Mouse (Mus musculus) ES-E14 (cell line): ENCODE measurements around the gene Noc2l. TPM values are rescaled to one million over a fixed set of nuclear protein-coding genes. Genes with fewer than 3 reads are reported as not detected.
A peak's percentile ranks its signal among the peaks of the same experiment; 100 is the strongest.

Source experiments
- DNase-seq: peaks from one replicate; pipeline ENCODE4 v3.0.0-alpha.2; 2013; ENCODE audit warnings: low read depth, low spot score
- H3K27ac ChIP-seq: 2 replicates; pipeline ENCODE4 v1.5.1; 2012; ENCODE audit warnings: low read depth, mild to moderate bottlenecking, low read length, moderate library complexity, mixed read lengths; ENCODE audit not compliant: poor library complexity, insufficient read depth, severe bottlenecking
- H3K36me3 ChIP-seq: 2 replicates; pipeline ENCODE4 v1.6.1; 2012; ENCODE audit warnings: mild to moderate bottlenecking, low read length, moderate library complexity, mixed read lengths; ENCODE audit not compliant: control insufficient read depth, poor library complexity, insufficient read depth, severe bottlenecking
- H3K4me1 ChIP-seq, 2 experiments: fragments of 150-350 bp in 1 of 2; sonication (generic) in 1 of 2; 2 replicates each; pipeline ENCODE4 v1.6.1; 2012; ENCODE audit warnings: low read length in 2 of 2, mild to moderate bottlenecking in 1 of 2, mixed read lengths in 1 of 2; ENCODE audit not compliant: control insufficient read depth in 2 of 2, insufficient read depth in 2 of 2, poor library complexity in 1 of 2
- H3K4me3 ChIP-seq, 2 experiments: fragments of 150-350 bp in 1 of 2; sonication (generic) in 1 of 2; 2 replicates each; pipeline ENCODE4 v1.5.1; 2012; ENCODE audit warnings: low read length in 2 of 2, low read depth in 1 of 2, mild to moderate bottlenecking in 1 of 2, mixed read lengths in 1 of 2; ENCODE audit not compliant: insufficient read depth in 1 of 2, poor library complexity in 1 of 2, severe bottlenecking in 1 of 2
- H3K9ac ChIP-seq: 2 replicates; pipeline ENCODE4 v1.6.1; 2012; ENCODE audit warnings: low read depth, mild to moderate bottlenecking, low read length, mixed read lengths; ENCODE audit not compliant: poor library complexity, insufficient read depth, severe bottlenecking
- H3K9me3 ChIP-seq: fragments of 150-350 bp; sonication (generic); 2 replicates; pipeline ENCODE4 v1.6.1; 2012; ENCODE audit warnings: low read depth, mild to moderate bottlenecking, low read length; ENCODE audit not compliant: control insufficient read depth, insufficient read depth
- CHD2 ChIP-seq: IDR thresholded peaks from 2 replicates; pipeline ENCODE4 v1.6.1; 2014; ENCODE audit warnings: mild to moderate bottlenecking, low read depth, low read length, inconsistent platforms
- HCFC1 ChIP-seq: IDR thresholded peaks from 2 replicates; pipeline ENCODE4 v1.6.1; 2012; ENCODE audit warnings: low read length, inconsistent platforms, borderline replicate concordance; ENCODE audit not compliant: insufficient read depth
- MAFK ChIP-seq: IDR thresholded peaks from 2 replicates; pipeline ENCODE4 v1.6.1; 2014; ENCODE audit warnings: mild to moderate bottlenecking, low read depth, low read length, inconsistent platforms; ENCODE audit not compliant: insufficient read depth
- ZC3H11A ChIP-seq: IDR thresholded peaks from 2 replicates; pipeline ENCODE4 v1.6.1; 2012; ENCODE audit warnings: low read depth, mild to moderate bottlenecking, inconsistent platforms, low read length, borderline replicate concordance
- ZNF384 ChIP-seq: IDR thresholded peaks from 2 replicates; pipeline ENCODE4 v1.6.1; 2012; ENCODE audit warnings: low read depth, low read length, inconsistent platforms
- in situ Hi-C, 2 experiments: fragments of 600-800 bp; cut with MboI; formaldehyde crosslinking; loops; one replicate each; pipeline ENCODE4 v1.15.1; 2025; ENCODE audit warnings: low sequenced_read_pairs in 2 of 2, inconsistent platforms in 1 of 2; ENCODE audit not compliant: unreplicated experiment in 2 of 2
- total RNA-seq: library from RNA; depleted of rRNA; stranded (reverse); fragments of 300-350 nt; gene quantifications from 2 replicates; pipeline ENCODE4 v1.2.3, GENCODE M21; 2012

The Noc2l gene
- total RNA-seq, 1 experiment = 108 TPM

DNA sequence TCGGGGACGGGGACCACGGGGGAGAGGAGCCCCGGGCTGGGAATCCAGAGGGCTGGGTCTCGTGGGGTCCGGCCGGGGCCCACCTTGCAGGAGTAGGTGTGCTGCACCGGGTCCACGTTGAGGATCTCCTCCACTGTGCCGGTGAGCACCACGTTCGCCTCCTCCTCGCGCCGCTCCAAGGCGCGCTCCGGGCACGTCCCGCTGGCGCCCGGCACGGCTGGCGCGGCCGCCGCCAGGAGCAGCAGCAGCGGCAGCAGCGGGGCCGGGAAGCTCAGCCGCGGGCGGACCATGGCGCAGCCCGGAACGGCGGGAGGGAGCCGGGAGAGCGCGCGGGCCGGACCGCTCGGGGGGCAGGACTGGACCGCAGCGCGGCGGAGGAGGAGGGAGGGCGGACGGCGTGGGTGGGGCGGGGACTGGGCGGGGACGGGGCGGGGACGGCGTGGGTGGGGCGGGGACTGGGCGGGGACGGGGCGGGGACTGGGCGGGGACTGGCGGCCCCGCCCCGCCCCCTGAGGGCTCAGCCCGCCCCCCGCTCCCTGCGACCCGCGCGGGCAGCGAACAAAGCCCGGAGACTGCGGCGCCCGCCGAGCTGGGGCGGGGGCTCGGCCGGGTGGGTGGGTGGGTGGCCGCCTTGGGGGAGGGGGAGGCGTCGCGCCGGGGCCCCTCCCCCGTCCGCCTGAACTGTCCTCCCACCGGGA, 38.5 kb upstream of the Noc2l start, which contains the start of gene Agrn:
Gene Agrn (minus strand): TSS at position 358 of the 698 bp plus-strand sequence.
- Histone ChIP-seq H3K4me1 (peaks cover 2 to 33% of the 10 kb centered on the region in 2 experiments; a peak in 3 of 4 replicates), H3K27ac (peak within 1 kb of the TSS; percentile 67), H3K36me3 (peaks cover 13% of the 10 kb centered on the region), H3K9me3 (no peaks in the 10 kb centered on the region), H3K4me3 (peak within 1 kb of the TSS; percentile 83 to 99), H3K9ac (peak within 1 kb of the TSS; percentile 91)
- in situ Hi-C loops = no loop called here
- peak; percentile 8; the same call in 1 of the 2 replicates for TF ChIP-seq HCFC1
- no peak for TF ChIP-seq ZC3H11A
- DNase-seq = no peak

- peaks cover 12% of the 10 kb centered on the region for H3K36me3 ChIP-seq
- peak; percentile 64 for DNase-seq
- peak overlapping the region; percentile 51 for H3K27ac ChIP-seq
- no peaks in the 10 kb centered on the region for H3K9me3 ChIP-seq
- in situ Hi-C loops = no loop called here
- H3K9ac ChIP-seq = peak overlapping the region; percentile 62
- TF ChIP-seq MAFK (no peak), ZC3H11A (no peak), HCFC1 (no peak), ZNF384 (no peak), CHD2 (no peak)
- peak overlapping the region; percentile 63 to 65 for H3K4me3 ChIP-seq
- peaks cover 2 to 32% of the 10 kb centered on the region in 2 experiments; a peak in 2 of 4 replicates for H3K4me1 ChIP-seq
These were observed 38.0 kb upstream of the Noc2l start for GRCm38 (mm10) chr4:156197829-156198205.

GRCm38 (mm10) chr4:156200623-156201475, 35.0 kb upstream of the Noc2l start, which contains the start of gene Isg15:
Gene Isg15, minus strand, starts transcription at chr4:156200818.
- in situ Hi-C loops = no loop called here
- H3K27ac ChIP-seq = no peak within 1 kb of the TSS
- H3K9ac ChIP-seq = no peak within 1 kb of the TSS
- peaks cover 0 to 11% of the 10 kb centered on the region in 2 experiments; a peak in 2 of 4 replicates for H3K4me1 ChIP-seq
- no peaks in the 10 kb centered on the region for H3K36me3 ChIP-seq
- H3K4me3 ChIP-seq = no peak within 1 kb of the TSS
- DNase-seq = no peak
- TF ChIP-seq MAFK (no peak), ZC3H11A (no peak), ZNF384 (no peak), HCFC1 (no peak), CHD2 (no peak)
- no peaks in the 10 kb centered on the region for H3K9me3 ChIP-seq

DNA sequence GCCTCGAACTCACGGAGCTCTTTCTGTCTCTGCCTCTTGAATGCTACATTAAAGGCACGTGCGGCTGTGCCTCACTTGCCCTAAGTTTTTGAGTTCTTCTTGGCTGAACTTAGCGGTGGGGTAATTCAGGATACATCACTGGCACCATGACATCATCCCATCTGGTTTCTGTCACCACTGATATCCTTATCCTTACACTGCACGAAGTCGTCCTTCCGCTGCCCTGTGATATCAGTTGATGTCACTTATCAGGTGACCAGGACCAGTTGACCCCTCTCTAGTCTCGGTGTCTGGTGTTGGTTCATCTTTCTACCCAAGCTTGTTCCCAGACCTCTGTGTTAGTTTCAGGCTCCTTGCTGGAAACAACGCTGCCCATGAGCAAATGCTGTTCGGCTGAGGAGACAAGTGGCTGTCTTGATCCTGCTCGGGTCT, 33.3 kb upstream of the Noc2l start:
- H3K4me1 ChIP-seq = peaks cover 0 to 11% of the 10 kb centered on the region in 2 experiments; a peak in 1 of 4 replicates
- in situ Hi-C loops = no loop called here
- no peaks in the 10 kb centered on the region for H3K36me3 ChIP-seq
- no peak overlapping the region for H3K9ac ChIP-seq
- no peaks in the 10 kb centered on the region for H3K9me3 ChIP-seq
- DNase-seq = no peak
- TF ChIP-seq CHD2 = no peak
- TF ChIP-seq MAFK = no peak
- no peak for TF ChIP-seq ZC3H11A
- no peak for TF ChIP-seq ZNF384
- TF ChIP-seq HCFC1 = no peak
- peak overlapping the region in 1 of 2 experiments; percentile 60; a peak in 1 of 4 replicates for H3K4me3 ChIP-seq
- H3K27ac ChIP-seq = no peak overlapping the region

DNA sequence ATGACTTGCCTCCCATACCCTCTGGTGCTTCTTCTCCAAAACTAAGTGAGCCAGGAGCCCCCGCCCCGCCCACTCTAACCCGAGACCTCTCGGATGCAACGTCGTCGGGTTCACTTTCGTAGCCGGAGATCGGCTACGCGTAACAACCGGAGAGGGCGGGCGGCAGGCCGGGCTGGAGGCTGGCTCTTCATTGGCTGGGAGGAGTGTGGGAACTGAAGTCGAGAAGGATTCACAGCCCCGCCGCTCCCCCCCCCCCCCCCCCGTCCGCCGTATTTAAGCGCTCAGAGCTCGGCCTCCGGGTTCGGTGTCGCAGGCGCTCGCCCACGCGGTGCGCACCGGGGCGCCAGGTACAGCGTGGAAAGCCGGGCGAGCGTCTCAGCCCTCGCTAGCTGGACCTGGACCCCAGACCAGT, 32.8 kb upstream of the Noc2l start, which contains the start of gene AW011738:
Gene AW011738 (plus strand): TSS at position 304 of the 412 bp plus-strand sequence.
- Histone ChIP-seq H3K9me3 (no peaks in the 10 kb centered on the region), H3K4me3 (peak within 1 kb of the TSS; percentile 60 to 72), H3K4me1 (peaks cover 0 to 11% of the 10 kb centered on the region in 2 experiments; a peak in 1 of 4 replicates), H3K36me3 (no peaks in the 10 kb centered on the region), H3K9ac (peak within 1 kb of the TSS; percentile 71), H3K27ac (no peak within 1 kb of the TSS)
- in situ Hi-C loops = no loop called here
- TF ChIP-seq MAFK (no peak), HCFC1 (no peak), ZC3H11A (no peak), CHD2 (no peak), ZNF384 (no peak)
- no peak for DNase-seq
